Mouse (Mus musculus) spleen, postnatal 4 days (tissue): ENCODE results near the gene Cfap298.

Experiments
- DNase-seq, 2 experiments: peaks; one replicate each; pipeline ENCODE4 v3.0.0; 2022; ENCODE audit warnings: low spot score in 2 of 2

Gene Cfap298

DNA sequence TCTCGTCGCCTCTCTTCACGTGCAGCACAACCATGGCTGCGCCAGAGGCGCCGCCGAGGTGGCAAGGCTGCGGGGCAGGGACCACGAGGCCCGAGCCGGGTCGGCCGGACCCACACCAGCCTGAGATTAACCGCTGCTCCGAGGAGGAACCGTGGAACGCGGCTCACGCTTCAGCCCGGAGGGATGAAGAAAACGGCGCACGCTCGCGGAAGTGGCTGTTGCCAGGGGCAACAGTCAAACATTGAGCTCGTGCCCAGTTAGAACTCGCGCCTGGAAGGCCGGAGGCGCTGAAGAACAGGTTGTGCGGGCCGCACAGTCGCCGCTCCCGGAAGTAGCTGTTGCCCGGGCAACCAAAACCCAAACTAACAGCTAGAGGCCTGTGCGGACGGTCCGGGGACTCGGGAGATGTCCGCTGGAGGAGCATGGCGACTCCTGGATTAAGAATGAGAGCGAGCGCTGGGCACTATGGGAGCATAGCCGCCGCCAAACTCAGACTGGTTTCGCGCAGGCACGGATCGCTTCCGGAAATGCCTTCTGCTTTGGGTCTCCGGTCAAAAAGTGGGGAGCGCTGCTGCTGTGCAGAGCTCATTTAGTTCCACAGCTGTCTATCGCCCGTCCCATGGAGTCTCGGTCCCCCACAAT, at the start of gene Cfap298:
TSS of gene Cfap298 (minus strand) at position 428 of the 642 bp plus-strand sequence.
- peak; percentile 87 to 94 for DNase-seq

DNA sequence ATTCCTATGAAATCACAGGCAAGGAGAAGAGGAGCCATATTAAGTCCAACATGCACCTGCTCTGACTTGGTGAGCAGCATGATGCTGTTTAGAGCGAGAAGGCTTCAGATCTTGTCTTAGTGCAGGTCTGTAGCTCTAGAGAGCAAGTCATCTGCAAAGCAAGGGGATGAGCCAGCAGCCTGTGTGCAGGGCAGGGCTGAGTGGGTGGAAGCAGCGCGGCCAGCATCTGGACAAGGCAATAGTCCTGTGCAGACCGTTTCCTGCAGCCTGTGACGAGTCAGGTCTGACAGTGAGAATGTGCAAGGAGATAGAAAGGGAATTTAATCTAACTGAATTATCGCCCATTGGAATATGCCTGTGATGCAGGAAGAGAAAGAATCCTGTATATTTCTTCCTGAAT, 36.1 kb upstream of the Cfap298 start:
- no peak for DNase-seq

DNA sequence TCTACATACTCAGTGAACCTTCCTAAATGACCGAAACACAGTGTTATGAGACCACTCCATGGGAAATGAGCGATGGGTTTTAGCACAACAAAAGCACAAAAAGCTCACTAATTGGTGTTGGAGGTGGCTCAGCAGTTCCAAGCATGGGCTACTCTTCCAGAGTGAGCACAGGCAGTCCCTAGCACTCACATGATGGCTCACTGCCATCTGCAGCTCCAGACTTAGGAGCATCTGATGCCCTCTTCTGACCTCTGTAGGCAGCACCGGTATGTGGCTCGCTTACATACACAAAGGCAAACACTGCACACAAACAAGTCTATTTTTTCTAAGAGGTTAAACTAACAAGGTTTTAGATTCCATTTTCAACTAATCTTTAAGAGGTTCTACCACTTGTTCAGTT, 31.3 kb upstream of the Cfap298 start:
- peak; percentile 10 to 55 for DNase-seq

DNA sequence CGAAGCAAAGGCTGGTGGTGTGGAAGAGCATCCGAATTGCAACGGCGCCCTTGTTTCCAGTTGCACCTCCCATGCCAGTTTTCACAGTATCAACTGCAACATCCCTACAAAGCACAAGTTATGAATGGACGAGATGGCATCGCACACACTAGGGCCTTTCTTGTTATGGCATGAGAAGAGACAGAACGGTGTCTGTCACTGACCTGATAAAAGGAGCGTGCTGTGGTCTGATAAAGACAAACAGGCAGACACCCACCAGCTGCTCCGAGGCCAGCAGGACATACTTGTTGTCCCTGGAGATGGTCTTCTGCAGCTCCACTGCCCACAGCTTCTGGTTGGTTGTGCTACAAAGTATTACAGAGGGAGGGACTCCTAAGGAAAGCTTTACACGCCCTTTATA, 29.4 kb upstream of the Cfap298 start:
- DNase-seq: peak; percentile 48 to 62

DNA sequence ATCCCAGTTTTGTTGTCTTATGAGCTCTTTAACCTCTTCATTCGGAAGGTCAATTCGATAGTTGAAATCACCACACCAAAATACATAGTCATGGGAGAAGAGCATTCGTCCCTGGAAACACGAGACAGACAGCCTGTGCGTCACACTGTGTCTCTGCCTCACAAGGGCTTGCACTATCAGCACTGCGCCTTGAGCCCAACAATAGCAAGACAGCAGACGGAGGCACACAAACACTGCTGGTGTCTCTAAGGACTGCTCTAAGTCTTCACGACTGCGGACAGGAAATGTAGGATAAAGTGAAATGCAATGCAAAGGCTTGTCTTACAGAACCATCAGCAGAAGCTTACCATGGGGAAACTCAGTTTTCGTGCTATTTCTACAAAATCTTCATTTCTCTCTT, 29.0 kb upstream of the Cfap298 start:
- peak in 1 of 2 experiments; percentile 58 for DNase-seq

DNA sequence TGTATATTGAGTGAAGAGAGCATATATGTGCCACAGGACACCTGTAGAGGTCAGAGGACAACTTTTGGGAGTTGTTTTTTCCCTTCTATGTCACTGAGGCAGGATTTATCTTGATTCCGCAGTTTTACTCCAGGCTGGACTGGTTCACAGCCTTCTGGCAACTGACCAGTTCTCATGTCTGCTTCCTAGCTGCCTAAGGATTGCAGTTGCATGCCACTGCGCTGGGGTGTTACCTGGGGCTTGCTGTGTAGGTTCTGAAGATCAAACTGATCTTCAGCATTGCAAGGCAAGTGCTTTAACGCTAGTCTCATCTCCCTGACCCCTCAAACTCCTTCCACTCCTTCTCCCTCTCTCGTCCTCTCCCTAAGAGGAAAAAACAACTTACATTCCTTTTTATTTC, 28.3 kb upstream of the Cfap298 start:
- DNase-seq: peak in 1 of 2 experiments; percentile 51

DNA sequence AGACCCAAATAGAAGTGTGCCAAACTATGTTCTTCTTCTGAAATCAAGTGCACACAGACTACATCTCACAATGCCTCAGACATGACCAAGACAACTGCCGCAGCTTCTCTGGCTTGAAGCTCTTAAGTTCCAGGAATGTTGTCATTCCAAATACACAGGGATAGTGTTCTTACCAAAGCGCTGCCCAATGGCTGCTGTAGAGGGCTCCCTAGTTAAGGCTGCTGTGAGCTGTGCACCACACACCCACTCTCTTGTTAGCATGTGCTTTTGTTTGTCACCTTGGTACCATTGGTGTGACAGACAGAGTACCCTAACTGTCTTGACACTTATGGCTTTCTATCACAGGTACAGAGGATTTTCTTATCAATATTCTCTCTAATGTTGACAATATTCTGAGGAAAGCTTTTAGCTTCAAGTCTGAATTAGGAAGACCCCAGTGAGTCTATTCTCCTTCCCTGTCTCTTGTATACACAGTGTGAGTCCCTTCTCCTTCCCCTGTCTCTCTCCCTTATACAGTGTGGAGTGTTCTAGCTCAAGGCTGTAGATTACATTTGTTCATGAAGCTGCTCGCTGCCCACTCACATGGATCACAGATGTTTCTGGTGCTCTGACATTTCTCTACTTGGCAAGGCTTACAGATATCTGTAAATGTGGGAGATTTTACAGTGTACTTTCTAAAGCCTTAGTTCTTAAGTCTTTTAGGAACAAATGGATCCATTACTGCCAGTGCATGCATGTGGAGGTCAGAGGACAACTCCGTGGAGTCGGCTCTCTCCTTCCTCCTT, 23.6 kb upstream of the Cfap298 start:
- peak in 1 of 2 experiments; percentile 45 for DNase-seq

DNA sequence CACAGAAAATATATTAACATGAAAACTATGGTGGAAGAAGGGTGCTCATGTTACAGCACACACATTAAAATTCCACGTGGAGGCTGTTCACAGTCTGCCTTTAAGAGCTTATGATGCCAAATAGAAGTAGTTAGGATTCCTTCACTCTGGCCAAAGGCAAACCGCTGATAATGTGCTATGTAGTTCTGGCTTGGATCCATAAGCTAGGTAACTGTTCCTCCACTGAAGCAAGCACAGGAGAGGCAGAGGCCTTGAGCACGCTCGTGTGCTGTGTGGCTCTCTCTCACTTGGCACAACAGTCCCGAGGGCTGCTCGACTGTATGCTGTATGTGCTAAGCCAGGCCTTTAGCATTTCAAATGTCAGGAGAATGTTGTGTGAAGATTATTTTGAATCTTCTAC, 20.6 kb upstream of the Cfap298 start:
- peak in 1 of 2 experiments; percentile 27 for DNase-seq

DNA sequence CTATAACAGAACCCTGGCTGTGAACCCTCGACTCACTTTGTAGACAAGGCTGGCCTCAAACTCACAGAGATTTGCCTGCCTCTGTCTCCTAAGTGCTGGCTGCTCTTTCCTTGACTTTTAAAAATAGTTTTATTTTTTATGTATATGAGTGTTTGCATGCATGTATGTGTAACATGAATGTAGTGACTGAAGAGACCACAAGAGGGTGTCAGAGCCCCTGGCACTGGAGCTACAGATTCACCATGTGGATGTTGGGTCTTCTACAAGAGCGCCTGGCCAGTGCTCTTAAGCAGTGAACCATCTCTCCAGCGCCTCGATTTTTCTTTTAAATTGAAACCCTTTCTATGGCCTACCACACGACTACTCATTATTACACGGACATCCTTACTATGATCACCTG, 18.9 kb upstream of the Cfap298 start:
- no peak for DNase-seq

DNA sequence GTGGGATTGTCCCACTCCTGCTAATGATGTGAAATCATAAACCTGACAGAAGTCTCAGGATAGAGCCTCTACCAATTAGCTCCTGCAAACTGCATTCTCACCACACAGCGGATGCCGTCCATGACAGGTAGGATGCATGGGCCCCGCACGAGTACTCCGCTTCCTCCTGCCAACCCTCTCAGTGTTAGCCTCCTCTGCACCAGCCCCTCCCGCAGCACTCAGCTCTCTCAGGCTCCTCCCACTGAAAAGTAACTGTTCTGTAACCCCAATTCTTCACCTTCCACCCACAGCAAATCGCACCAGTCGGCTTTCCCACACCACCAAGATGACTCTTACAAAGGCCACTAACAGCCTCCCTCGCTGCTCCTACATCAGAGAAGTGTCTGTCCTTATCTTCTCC, 18.2 kb upstream of the Cfap298 start:
- no peak for DNase-seq

DNA sequence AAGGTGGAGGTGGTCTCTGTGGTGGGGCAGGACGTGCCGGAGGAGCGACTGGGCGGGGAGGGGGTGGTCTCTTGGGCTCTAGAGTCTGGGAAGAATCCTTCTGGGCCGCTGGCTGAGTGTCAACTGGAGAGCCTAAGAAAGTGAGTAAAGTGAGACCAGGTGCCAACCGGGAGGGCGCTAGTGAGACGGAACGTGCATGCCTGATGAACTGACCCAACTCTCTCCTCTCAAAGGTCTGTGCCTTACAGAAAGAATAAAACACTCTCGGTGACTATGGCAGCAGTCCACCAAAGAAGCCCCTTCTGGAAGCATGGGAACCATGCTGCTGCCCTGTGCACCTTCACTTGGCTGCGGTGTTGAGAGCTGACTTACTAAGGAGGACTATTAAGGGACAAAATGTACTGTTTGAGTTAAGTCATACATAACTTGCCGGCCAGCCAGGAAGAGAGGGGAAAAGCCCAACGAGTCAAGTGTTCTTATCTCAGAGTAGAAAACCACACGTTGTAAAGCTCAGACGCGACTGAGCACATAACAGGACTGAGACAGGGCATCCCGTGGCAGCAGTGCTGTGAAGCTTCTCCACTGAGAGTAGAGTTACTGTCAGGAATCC, 15.5 kb upstream of the Cfap298 start:
- DNase-seq: no peak

DNA sequence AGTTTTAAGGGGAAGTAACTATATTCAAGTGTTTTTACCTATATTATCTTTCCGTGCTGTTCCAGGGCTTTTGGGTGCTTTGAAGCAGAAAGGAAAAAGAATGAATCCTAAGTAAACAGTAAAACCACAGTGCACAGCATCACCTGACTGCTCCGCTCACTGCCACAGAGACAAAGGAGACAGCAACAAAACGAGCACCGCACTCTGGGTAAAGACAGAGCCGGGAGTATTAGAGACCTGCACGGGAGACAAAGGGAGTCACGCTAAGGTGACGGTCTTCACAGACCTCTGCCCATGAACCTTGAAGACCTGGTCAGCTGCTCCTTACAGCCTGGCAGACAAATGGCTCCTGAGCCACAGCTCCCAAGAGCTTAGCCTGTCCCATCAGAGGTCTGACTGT, 12.1 kb upstream of the Cfap298 start:
- DNase-seq: no peak

DNA sequence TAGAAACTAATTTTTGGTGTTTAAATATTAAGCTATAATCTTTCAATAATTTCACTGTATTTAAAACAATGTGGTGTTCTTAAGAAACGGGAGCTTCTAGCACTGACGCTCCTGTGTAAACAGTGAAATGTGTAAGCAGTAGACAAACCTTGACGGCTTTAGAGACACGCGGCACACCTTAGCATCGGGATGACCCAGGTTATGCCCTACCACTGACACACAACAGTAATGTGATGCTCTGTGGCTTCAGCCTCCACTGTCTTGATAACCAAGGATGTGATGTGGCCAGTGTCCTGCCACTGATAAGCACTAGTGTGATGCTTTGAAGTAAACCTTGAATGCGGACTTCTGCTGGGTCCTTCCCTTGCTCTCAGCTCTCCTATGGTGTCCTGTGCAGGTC, 6.3 kb upstream of the Cfap298 start:
- no peak for DNase-seq

DNA sequence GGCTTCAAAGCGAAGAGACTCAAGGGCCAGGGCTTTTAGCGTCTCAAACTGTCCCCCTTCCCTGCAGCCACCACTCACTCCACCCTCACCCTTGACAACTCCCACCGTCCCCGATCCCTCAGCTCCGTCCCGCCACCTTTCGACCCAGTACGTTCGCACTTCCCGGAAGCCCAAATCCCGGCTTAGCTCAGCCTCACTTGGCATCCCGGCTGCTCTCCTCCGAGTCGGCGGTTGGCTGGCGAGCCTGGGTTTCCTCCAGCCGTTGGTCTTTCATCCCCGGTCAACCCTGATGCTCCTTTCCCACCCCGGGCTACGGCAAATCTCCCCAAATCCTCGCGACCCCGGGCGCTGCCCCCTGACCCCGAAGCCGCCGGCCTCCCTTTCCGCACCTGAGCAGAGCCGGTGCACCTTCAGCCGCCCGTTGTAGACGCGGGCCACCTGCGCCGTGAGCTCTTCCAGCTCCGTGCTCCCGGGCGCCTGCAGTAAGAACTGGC, 674 bp downstream of the Cfap298 start:
- DNase-seq: peak in 1 of 2 experiments; percentile 81

DNA sequence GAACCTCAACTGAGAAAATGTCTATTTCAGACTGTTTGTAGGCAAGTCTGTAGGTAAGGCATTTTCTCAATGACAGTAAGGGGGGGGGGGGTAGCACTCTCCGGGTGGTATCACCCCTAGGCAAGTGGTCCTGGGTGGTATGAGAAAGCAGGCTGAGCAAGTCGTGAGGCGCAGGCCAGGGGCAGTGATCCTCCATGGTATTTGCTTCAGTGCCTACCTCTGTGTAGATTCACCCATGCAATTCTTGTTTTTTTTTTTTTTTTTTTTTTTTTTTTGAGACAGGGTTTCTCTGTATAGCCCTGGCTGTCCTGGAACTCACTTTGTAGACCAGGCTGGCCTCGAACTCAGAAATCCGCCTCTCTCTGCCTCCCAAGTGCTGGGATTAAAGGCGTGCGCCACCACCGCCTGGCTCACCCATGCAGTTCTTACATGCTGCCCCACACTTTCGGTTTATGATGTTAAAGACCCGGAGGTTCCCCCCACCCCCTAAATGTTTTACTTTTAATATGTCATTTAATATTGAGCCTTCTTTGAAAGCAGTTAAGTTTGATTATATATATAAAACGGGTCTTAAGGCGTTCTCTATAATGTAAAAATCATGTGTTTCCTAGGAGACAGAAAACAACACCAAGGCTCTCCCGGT, 1.3 kb downstream of the Cfap298 start:
- no peak for DNase-seq

DNA sequence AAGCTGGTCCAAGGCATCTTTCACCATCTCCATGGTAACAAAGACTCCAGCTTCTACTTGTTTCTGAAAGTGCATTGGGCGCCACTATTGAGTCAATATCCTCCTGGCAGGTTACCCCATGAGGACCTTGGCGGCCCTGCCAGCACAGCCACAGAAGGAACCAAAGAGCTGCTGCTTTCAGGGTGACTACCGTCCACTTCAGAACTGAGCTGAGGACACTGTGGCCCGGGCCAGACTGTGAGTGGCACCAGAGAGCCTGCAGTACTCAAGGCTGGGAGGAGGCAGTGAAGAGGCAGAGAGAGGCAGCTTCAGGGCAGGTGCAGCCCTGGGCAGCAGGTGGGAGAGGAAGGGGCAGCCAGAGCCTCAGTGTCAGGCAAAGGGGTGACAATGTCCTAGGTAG, 7.5 kb downstream of the Cfap298 start:
- DNase-seq: no peak

DNA sequence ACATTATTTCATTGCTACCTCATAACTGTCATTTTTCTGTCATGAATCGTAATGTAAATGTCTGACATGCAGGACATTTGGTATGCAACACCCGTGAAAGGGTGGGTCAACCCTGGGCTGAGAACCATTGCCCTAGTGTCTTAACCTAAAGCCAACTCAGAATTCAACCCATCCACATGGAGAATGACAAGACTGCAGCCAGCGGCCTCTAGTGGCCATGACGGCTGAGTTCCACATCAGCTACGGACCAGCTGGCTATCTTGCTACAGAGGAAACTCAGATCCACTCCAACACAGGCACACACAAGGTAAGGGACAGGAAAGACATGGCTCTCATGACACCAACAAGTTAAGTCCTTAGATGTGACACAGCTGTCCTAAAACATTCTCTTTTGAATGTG, 9.5 kb downstream of the Cfap298 start:
- DNase-seq: peak in 1 of 2 experiments; percentile 44

DNA sequence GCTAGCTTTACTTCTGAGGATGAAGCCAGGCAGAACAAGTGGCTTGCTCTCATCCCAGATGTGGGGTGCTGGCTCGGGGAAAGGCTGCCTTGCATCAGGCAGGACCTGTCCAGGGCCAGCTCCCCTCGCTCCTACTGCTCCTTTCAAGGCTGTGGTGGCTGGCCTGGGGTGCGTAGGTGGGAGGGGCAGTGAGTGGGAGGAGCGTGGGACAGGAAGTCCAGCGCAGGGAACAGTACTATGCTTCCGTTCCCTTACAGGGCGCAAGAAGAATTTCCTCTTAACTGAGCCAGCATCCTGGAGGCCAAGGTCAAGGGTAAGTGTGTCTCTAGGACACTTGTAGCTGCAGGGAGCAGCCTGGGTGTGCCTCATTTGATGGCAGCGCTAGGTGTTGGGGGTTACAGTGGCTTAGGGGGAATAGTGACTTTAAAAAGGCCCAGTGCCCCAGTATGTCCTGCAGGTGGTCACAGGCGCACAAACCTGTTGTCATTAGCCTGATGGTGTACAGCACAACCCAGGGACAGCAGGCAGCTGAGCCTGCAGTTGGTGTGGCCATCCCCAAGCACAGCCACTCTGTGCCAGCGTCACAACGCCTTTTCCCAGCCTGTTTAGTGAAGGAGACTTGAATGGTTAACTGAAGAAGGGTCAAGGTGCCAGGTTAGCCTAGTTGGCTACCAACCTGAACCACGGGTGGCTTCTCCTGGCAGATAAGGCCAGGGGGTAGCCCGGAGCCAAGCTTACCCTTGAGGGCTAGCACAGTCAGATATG, 10.1 kb downstream of the Cfap298 start:
- no peak for DNase-seq

DNA sequence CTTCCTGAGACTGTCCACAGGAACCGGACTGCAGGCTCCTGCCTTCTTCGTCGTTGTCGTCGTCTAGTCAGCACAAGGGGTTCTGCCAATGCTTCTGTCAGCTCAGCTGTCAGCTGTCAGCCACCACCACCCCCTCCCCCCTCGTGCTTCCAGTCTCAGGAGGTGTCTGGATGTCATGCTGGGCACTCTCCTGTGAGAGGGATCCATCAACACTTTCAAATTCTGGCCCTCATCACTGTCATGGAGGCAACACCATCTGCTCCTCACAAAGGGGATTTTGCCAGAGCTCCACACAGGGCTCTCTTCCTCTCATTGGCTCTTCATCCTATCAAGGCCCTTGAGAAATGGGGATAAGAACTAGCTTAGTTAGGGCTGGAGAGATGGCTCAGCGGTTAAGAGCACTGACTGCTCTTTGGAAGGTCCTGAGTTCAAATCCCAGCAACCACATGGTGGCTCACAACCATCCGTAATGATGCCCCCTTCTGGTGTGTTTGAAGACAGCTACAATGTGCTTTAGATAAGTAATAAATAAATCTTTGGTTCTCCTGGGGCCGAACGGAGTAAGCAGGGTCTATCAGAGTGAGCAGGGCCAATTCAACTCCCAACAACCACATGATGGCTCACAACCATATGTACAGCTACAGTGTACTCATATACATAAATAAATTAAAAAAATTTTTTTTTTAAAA, 13.3 kb downstream of the Cfap298 start:
- DNase-seq: no peak

DNA sequence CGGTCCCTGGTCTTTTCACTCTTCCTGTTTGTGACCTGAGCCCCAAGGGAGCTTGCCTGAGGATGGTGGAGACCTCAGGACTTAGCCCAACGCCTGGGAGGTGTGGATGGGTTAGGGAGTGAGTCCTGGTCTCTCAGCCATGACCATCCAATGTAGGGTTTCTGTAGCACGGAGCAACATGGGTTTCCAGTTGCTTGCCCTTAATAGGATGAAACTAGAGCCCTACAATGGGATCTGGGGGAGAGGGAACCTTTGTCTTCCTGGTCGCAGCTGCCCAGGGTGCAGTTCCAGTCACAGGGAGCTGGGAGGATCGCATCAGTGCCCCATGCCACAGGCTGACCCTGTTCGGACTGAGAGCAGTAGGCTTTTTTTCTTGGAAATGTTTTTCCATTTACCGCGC, 17.8 kb downstream of the Cfap298 start:
- no peak for DNase-seq

DNA sequence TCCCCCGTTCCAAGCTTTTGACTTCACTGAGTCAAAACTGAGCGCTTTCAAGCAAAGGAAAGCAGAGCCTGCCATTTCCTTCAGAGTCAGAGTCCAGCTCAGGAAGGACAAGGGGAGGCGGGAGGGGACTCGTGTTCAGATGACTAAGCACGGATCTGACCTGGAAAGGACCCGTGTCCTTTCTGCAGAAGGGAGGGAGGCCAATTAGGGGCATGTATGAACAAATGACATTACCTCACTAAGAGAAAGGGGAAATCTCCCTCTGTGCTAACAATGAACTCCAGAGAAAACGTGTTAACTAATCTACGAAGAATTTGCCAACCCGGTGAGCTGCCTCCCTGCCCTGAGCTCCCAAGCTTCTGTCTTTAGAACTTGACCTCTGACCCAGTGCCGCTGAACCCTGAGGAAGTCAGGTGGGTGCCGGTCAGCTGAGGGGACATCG, 18.9 kb downstream of the Cfap298 start:
- no peak for DNase-seq
